In the genomic region with DNA sequence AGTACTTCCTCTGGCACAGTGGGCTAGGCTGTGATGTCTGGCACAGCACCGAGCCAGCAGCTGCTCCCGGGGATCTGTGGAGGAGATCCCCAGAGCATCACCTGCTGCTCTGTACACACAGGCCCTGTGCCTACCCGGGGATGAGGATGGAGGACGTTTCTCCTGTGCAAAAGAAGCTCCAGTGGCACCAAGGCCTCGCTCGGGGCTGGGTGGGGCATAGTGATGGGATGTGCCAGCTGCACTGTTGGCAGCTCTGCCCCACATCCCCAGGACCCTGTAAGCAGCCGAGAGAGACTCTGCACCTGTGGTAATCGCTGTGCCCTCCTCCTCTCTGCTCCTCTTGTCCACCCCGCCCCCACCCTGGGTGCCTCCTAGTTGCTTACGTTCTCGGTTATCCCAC, we compare ENCODE assay signal across 13 mouse cellular contexts. TPM values are rescaled to one million over a fixed set of nuclear protein-coding genes. Genes with fewer than 3 reads are reported as not detected.
DNase-seq lines count a peak whose midpoint lies in the region; ATAC-seq and TF ChIP-seq lines count a peak whose summit lies in the region.
"Had no signal": no experiment of that assay in that cellular context is flagged by ENCODE, and none has a peak within 500 bp of the region (broad histone marks: within the 10 kb centered on the region; RNA-seq: fewer than 3 reads in every experiment).

No protein-coding gene starts in this region.

- no peak for DNase-seq in forebrain, embryonic 10.5 days (ENCODE audit: extremely low spot score, low spot score)
- DNase-seq in forebrain, embryonic 11.5 days (ENCODE audit: low spot score), result no peak
- DNase-seq in left cerebral cortex, postnatal 25 days (ENCODE audit: low spot score in 2 of 2), result peak; percentile 46 to 66
- DNase-seq in left cerebral cortex, postnatal 10 days (ENCODE audit: extremely low spot score in 1 of 2, low spot score in 2 of 2), result no peak
- DNase-seq in layer of hippocampus, adult 9-11 months, result peak; percentile 71
- DNase-seq in urinary bladder, postnatal 10 days (ENCODE audit: low spot score), result no peak
- no peak for DNase-seq in Muller cell, postnatal 12 days (ENCODE audit: inconsistent ontology term)

- TF ChIP-seq POLR2A in bone marrow, adult 2 months (IDR thresholded peaks at IDR 0.05; ENCODE audit: borderline replicate concordance, control insufficient read depth, low read depth, low read length), result no peak

- no peak overlapping the region for H3K4me2 ChIP-seq in forebrain, embryonic 11.5 days (ENCODE audit: low read depth, low read length, severe bottlenecking)

- peaks cover 42% of the 10 kb centered on the region for H3K4me1 ChIP-seq in forebrain, embryonic 10.5 days
- H3K4me1 ChIP-seq in forebrain, embryonic 11.5 days (replicated peaks; ENCODE audit: control insufficient read depth, insufficient read depth, low read length), result peaks cover 8% of the 10 kb centered on the region
- H3K4me1 ChIP-seq in bone marrow, adult 2 months (ENCODE audit: control insufficient read depth, insufficient read depth, low read length), result peaks cover 25% of the 10 kb centered on the region

- H3K4me3 ChIP-seq in forebrain, embryonic 10.5 days, result no peak overlapping the region
- H3K4me3 ChIP-seq in forebrain, embryonic 11.5 days (ENCODE audit: low read depth, low read length), result no peak overlapping the region
- no peak overlapping the region for H3K4me3 ChIP-seq in bone marrow, adult 2 months (replicated peaks; ENCODE audit: control insufficient read depth, low read depth, low read length)

- peak overlapping the region; percentile 12; the same call in 1 of the 2 replicates for H3K27ac ChIP-seq in forebrain, embryonic 10.5 days
- no peak overlapping the region for H3K27ac ChIP-seq in forebrain, embryonic 11.5 days (ENCODE audit: low read depth, low read length)
- H3K27ac ChIP-seq in bone marrow, adult 2 months (ENCODE audit: control insufficient read depth, insufficient read depth, low read depth, low read length, poor library complexity), result peak overlapping the region; percentile 40
- H3K27ac ChIP-seq: stomach, postnatal 0 days had no signal

- 62% methylated on average over 11 of the region's 11 CpGs for whole genome bisulfite sequencing in forebrain, embryonic 10.5 days
- 59% methylated on average over 11 of the region's 11 CpGs for WGBS in forebrain, embryonic 11.5 days
- 69% methylated on average over 11 of the region's 11 CpGs for WGBS in bone marrow, adult 2 months

- H3K36me3 ChIP-seq in forebrain, embryonic 10.5 days (replicated peaks), result no peaks in the 10 kb centered on the region
- H3K36me3 ChIP-seq in forebrain, embryonic 11.5 days (ENCODE audit: control insufficient read depth, insufficient read depth, low read length), result no peaks in the 10 kb centered on the region

- H3K9ac ChIP-seq in forebrain, embryonic 11.5 days (ENCODE audit: low read length), result no peak overlapping the region

- peaks cover 4% of the 10 kb centered on the region; the same call in 1 of the 2 replicates for H3K27me3 ChIP-seq in forebrain, embryonic 10.5 days (ENCODE audit: poor library complexity, severe bottlenecking)
- no peaks in the 10 kb centered on the region for H3K27me3 ChIP-seq in forebrain, embryonic 11.5 days (ENCODE audit: control insufficient read depth, insufficient read depth, low read length)

- intact Hi-C loops in left cerebral cortex, postnatal 25 days (cut with DNase I), result no loop called here
- intact Hi-C loops in left cerebral cortex, postnatal 10 days (cut with DNase I), result no loop called here

- no peak for TF ChIP-seq CTCF in bone marrow, adult 2 months (IDR thresholded peaks at IDR 0.05; ENCODE audit: control insufficient read depth, insufficient read depth, low read length)

- ATAC-seq in forebrain, embryonic 11.5 days (replicated peaks; ENCODE audit: low FRiP score), result no peak

- H3K9me3 ChIP-seq in forebrain, embryonic 10.5 days, result no peaks in the 10 kb centered on the region
- H3K9me3 ChIP-seq in forebrain, embryonic 11.5 days (ENCODE audit: control insufficient read depth, low read length), result no peaks in the 10 kb centered on the region

RNA-seq across cellular contexts. Expression of gene E030018B13Rik, which starts 15.3 kb away (rescaled TPM):
- 0.21 TPM in 1 of 2 replicates, not detected in the other for polyA plus RNA-seq in forebrain, embryonic 10.5 days (2016; fragmentation: Nextera tagmentation; extraction: Ambion mirVana)
- not detected in 2 replicates for polyA plus RNA-seq in forebrain, embryonic 11.5 days (2014; fragmentation: Nextera tagmentation; extraction: Ambion mirVana)
- total RNA-seq in left cerebral cortex, postnatal 25 days (2021), result not detected
- total RNA-seq in left cerebral cortex, postnatal 10 days (2021), result not detected
- not detected in 2 replicates for polyA plus RNA-seq in bone marrow, adult 2 months (2011; ENCODE audit: insufficient read depth, insufficient read length, low replicate concordance, missing spikeins)
- total RNA-seq: heart, postnatal 25 days; megakaryocyte progenitor cell, adult 5-6 weeks had no signal
- polyA plus RNA-seq: kidney, embryonic 16.5 days; limb, embryonic 14.5 days; stomach, postnatal 0 days had no signal

RNA-seq across cellular contexts. Expression of gene Klf13, which starts 37.4 kb away (rescaled TPM):
- 23.1 and 23.8 TPM in 2 replicates for polyA plus RNA-seq in forebrain, embryonic 10.5 days (2016; fragmentation: Nextera tagmentation; extraction: Ambion mirVana)
- polyA plus RNA-seq in forebrain, embryonic 11.5 days (2014; fragmentation: Nextera tagmentation; extraction: Ambion mirVana), result 26.6 and 28.1 TPM in 2 replicates
- 100 to 1,000 TPM; 161 to 167 TPM for total RNA-seq in left cerebral cortex, postnatal 25 days (2021)
- 100 to 1,000 TPM; 148 to 154 TPM for total RNA-seq in left cerebral cortex, postnatal 10 days (2021)
- 38.0 and 58.7 TPM in 2 replicates for polyA plus RNA-seq in bone marrow, adult 2 months (2011; ENCODE audit: insufficient read depth, insufficient read length, low replicate concordance, missing spikeins)

Comparison
In these comparisons a context has a peak if more than half of its experiments do, and no peak if none do; other contexts are left out.
1. DNase-seq: peak in left cerebral cortex, postnatal 25 days (2 of 2) and layer of hippocampus, adult 9-11 months (single experiment); none in forebrain, embryonic 10.5 days (single experiment), forebrain, embryonic 11.5 days (single experiment), left cerebral cortex, postnatal 10 days (0 of 2), urinary bladder, postnatal 10 days (single experiment) and Muller cell, postnatal 12 days (single experiment).